Mouse (Mus musculus): ENCODE results near the gene Gm49601.

The Gm49601 gene

DNA sequence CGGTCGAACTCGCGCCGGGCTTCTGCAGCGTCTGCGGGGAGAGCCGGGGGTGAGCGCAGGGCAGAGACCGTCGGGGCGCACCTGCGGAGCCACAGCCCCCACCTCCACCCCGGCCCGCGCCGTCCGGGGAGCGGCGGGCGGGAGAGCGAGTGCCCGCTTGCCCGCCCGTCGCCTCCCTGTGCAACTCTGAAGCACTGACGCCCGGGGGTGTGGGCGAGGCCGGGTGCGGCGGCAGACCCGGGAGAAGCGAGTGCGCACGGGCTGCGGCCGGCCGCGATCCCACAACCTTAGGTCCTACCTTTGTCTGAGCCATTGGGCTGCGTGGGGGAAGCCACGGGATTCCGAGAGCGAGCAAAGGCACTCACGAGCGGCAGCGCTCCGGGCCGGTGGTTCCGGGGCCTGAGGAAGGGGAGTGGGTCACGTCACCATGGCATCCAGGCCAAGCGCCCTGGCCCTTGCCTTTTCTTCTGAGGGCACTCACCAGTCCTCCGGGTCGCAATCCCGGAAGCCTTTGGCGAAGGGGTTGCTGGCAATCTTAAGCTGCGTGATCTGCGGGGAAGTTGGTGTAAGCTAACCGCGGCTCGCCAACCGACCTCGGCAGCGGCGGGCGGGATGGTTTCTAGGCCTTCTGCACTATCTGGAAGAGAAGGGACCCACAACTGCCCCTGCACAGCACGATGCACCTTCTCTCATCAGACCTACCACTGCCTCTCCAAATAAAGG lies 43.6 kb downstream of the Gm49601 start:
- DNase-seq (ENCODE audit: low spot score) = no peak

DNA sequence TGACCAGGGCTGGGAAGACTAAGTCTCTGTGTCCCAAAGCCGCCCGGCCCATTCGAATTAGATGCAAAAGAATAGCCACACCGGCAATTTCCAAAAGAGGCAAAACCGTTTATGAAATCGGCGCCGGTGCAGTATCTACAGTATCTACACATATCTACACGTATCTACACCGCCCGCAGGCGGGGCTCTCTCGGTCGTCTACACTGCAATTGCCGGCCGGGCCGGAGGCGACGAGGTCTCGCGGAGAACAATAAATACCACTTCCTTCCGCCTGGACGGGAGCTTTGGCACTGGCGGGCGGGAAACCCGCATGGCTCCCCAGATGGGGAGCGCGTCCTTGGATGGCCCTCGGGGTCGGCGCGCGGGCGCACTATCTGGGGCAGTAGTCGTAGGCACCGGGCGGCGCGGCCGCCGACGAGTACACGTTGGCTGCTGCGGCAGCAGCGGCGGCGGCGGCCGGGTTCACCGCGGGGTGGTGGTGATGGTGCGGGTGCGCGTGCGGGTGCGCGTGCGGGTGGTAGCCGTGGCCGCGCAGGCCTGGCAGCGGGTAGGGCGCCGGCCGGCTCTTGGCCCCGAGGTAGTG lies 44.5 kb downstream of the Gm49601 start:
- no peak for DNase-seq (ENCODE audit: low spot score)

DNA sequence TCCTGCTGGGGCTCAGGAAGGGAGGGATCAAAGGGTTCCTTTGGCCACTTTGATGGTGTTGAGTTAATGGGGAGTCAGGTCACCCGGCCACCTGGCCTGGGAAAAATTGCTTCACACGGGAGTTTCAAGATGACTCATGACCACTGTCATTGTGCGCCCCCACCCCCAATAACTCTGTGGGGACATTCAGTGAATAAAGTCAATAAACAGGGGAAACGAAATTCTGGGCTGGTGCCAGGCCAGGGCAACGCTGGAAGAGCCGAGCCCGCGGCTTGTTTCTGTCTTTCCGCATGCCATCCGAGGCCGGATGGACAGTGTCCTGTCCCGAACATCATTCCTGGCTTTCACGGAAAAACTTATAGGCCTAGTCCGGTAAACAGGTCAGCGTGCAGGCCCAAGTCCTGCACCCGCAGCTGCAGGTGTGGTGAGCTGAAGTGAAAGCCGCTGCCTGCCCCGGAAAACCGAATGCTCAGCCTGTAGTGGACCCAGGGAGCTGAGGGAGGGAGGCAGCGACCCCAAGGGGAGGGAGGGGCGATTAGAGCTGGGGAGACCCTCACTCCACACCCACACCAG lies 45.1 kb downstream of the Gm49601 start:
- no peak for DNase-seq (ENCODE audit: low spot score)

DNA sequence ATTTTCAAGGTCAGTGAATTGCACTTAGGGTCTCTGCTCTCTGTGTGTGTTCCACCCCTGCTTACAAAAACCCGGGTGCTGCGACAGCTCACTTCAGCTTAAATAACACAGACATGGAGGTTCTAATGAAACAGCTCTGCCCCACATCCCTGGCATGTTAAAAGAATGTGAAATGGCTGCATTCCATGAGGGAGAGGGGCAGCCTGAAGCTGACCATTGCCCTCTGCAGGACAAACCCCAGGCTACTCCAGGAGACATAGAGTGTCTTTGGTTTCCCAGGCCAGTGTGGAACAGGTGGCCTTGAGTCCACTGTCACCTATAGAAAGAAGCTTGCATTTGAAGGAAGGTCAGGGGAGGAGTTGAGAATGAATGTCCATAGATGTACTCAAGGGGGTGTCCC lies 45.8 kb downstream of the Gm49601 start:
- no peak for DNase-seq (ENCODE audit: low spot score)

DNA sequence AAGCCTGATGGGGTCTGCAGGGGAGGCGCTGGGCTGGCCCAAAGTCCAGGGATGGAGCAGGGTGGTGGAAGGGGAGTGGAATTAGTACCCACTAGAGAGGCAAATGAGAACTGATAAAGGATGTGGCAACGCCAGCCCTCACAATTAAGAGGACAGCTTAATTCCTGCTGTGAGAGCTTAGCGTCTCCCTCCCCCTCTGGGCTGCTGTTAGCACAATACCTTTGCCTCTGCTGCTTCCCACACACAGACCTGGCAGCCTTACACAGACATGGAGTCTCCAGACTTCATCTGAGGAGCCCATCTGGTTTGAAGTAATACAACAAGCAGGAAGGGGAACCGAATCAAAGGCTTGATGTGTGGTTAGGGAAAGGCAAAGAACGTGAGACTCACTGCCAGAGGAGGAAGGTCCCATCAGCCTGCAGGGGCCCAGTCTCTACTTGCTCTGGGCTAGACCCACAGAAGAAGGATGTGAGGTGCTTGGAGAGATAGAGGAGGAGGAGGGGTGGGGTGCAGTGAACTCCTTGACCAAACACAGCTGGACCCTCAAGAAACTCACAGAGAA lies 48.5 kb downstream of the Gm49601 start:
- DNase-seq (ENCODE audit: low spot score) = no peak

DNA sequence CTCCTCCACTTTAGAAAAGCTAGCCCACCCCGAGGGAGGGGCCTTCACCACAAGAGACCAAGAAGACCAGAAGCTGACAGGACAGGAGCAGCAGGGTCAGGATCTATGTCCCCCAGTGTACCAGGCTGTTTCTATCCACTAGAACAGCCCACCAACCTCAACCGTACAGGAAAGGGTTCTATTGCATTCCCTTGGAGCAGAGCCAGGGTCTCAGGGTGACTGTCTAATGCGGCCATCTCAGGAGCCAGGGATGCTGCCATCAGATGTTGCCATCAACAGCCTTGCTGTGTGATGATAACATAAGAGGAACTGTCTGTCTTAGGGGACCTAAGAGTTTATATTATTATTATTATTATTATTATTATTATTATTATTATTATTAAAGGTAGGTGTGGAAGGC lies 49.2 kb downstream of the Gm49601 start:
- no peak for DNase-seq (ENCODE audit: low spot score)

DNA sequence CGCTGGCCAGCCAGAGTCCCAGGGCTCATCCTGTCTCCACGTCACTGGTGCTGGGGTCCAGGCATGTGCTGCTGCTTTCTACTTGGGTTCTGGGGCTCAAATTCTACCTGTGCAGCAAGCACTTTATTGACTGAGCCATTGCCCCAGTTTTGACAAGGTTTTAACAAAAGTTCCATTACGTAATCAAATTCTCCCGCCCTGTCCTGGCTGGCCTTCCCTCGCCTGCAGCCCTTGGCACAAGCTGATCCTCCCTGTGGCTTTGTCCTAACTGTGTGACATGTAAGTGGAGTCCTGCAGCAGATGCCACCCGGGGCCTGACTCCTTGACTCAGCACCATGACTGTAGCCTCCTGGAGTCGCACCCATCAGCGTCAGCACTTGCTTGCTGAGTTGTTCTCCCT lies 52.0 kb downstream of the Gm49601 start:
- no peak for DNase-seq (ENCODE audit: low spot score)
